Mouse (Mus musculus) C2C12 (cell line): Measurements from ENCODE around the gene Adgrd1.

Experiments used
- CEBPB ChIP-seq: IDR thresholded peaks from one replicate; pipeline ENCODE4 v1.6.1; 2011; ENCODE audit warnings: low read depth, mild to moderate bottlenecking, control low read depth, moderate library complexity
- CTCF ChIP-seq: IDR thresholded peaks from one replicate; pipeline ENCODE4 v1.5.1; 2011; ENCODE audit not compliant: control insufficient read depth, insufficient read depth, insufficient read length
- MAX ChIP-seq: IDR thresholded peaks from one replicate; pipeline ENCODE4 v1.6.1; 2011; ENCODE audit warnings: mild to moderate bottlenecking, control low read depth
- MYOG ChIP-seq: IDR thresholded peaks from one replicate; pipeline ENCODE4 v1.6.1; 2011; ENCODE audit not compliant: control insufficient read depth, insufficient read length; ENCODE audit errors: extremely low read depth
- USF1 ChIP-seq: IDR thresholded peaks from one replicate; pipeline ENCODE4 v1.6.1; 2011; ENCODE audit warnings: low read depth, mild to moderate bottlenecking, control low read depth, moderate library complexity

DNA sequence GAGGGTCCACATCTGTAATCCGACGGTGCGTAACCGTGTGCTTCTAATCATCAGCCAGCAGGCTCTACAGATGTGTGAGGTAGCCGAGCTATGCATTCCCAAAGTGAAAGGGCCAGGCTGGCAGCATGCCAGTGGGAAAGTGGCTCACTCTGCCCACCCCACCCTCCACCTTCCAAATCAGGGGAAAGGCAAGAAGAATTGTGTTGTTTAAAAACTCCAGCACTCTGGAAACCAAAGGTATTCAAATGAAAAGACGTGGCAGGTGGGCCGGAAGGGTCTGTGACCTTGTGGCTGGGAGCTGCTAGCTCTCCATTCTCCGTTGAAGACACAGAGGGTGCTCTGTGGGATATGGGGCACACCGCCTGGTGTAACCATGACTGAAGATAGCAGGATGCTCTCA, 100.0 kb downstream of the Adgrd1 start:
- no peak for TF ChIP-seq CTCF
- no peak for TF ChIP-seq MAX
- TF ChIP-seq USF1 = no peak
- no peak for TF ChIP-seq CEBPB
- no peak for TF ChIP-seq MYOG
